Mouse (Mus musculus): Measurements from ENCODE around the gene Slc16a2. TPM values are rescaled to one million over a fixed set of nuclear protein-coding genes. Genes with fewer than 3 reads are reported as not detected.

Slc16a2 gene
- polyA plus RNA-seq, 1 experiment from 2014 or later: 6.0 TPM

DNA sequence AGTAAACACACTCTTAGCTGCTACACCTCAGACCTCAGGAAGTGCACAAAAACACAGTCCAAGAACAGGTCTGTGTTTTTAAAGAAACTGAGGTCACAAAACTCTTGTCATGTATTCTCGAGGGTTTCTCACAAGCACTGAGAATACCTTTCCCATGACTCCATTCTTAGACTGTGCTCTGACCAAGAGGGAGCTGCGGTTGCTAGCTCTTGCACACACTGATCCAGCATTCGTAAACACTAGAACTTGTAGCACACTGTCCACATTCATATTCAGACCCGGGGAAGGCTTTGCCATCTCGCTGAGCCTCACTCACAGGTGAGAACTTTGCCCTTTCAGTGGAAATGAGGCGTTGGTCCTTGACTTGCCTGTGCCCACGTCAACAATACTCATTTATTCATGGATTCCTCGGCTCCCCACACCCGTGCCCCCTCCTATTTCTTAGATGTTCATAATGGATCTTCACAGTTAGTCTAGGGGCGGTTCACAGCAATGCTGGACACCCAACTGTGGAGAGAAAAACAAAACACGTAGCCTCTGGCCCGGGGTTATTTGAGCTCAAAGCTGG is 102.1 kb downstream of the Slc16a2 start:
- H3K4me1 ChIP-seq: no peaks in the 10 kb centered on the region
- no peak overlapping the region for H3K27ac ChIP-seq
- peaks cover 65% of the 10 kb centered on the region; the same call in 1 of the 2 replicates for H3K27me3 ChIP-seq (ENCODE audit: insufficient read depth, poor library complexity, severe bottlenecking)
- no peaks in the 10 kb centered on the region for H3K9me3 ChIP-seq
- H3K4me3 ChIP-seq: no peak overlapping the region
- 60% methylated on average over 12 of the region's 12 CpGs for WGBS
- no peak for DNase-seq (ENCODE audit: low spot score)
- no peaks in the 10 kb centered on the region for H3K36me3 ChIP-seq

DNA sequence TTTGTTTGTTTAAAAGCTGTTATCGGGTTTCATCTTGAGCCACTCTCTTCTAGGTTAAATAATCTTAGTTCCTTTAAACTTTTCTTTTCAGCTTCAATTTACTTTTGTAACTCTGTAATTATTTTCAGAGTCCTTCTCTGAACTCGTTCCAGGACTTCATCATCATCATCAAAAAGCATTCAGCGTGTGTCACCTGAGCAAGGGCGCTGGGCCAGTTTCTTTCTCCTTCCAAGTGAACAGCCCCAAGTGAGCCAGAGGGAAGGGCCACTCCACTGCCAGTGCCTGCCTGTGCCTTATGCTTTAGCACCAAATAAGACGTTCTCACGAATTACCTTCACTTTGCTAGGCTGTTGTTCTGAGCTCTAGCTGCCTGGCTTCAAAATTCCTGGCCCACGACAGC is 108.9 kb downstream of the Slc16a2 start:
- H3K27ac ChIP-seq: no peak overlapping the region
- H3K4me1 ChIP-seq: no peaks in the 10 kb centered on the region
- no peak for DNase-seq (ENCODE audit: low spot score)
- no peaks in the 10 kb centered on the region for H3K9me3 ChIP-seq
- no peak overlapping the region for H3K4me3 ChIP-seq
- whole genome bisulfite sequencing: 71% methylated on average over 7 of the region's 7 CpGs
- peaks cover 80% of the 10 kb centered on the region for H3K27me3 ChIP-seq (ENCODE audit: insufficient read depth, poor library complexity, severe bottlenecking)
- H3K36me3 ChIP-seq: no peaks in the 10 kb centered on the region

DNA sequence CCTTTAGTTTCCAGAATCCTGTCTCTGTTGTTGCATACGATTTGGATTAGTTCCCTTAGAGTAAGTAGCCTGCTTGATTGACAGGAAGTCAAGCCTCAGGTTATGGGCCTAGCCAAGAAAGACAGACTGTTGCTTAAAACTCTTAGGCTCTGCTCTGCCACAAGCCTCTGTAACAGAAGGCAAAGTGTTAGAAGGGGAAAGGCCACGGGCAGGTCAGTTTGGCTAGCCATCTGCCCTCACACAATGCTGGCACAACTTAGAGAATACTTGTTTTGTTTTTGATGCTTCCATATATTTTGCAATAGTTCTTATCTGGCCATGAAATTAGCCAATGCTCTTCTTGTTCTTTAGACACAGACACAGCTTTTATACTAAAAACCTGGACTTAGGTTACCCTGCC is 112.1 kb downstream of the Slc16a2 start:
- 68% methylated on average over 2 of the region's 2 CpGs for WGBS
- no peaks in the 10 kb centered on the region for H3K4me1 ChIP-seq
- peaks cover 94% of the 10 kb centered on the region for H3K27me3 ChIP-seq (ENCODE audit: insufficient read depth, poor library complexity, severe bottlenecking)
- no peak for DNase-seq (ENCODE audit: low spot score)
- no peaks in the 10 kb centered on the region for H3K36me3 ChIP-seq
- no peak overlapping the region for H3K27ac ChIP-seq
- H3K9me3 ChIP-seq: no peaks in the 10 kb centered on the region
- H3K4me3 ChIP-seq: no peak overlapping the region

GRCm38 (mm10) chrX:103708592-103708991 is 113.2 kb downstream of the Slc16a2 start:
- Histone ChIP-seq H3K27me3 (ENCODE audit: insufficient read depth, poor library complexity, severe bottlenecking) (peaks cover 94% of the 10 kb centered on the region), H3K9me3 (no peaks in the 10 kb centered on the region), H3K4me3 (no peak overlapping the region), H3K4me1 (no peaks in the 10 kb centered on the region; the same call in 1 of the 2 replicates), H3K27ac (no peak overlapping the region), H3K36me3 (no peaks in the 10 kb centered on the region)
- WGBS: 68% methylated on average over 1 of the region's 1 CpGs
- no peak for DNase-seq (ENCODE audit: low spot score)

- 89% methylated on average over 4 of the region's 4 CpGs for WGBS
- Histone ChIP-seq H3K27ac (no peak overlapping the region), H3K4me1 (no peaks in the 10 kb centered on the region; the same call in 1 of the 2 replicates), H3K9me3 (no peaks in the 10 kb centered on the region), H3K4me3 (no peak overlapping the region), H3K27me3 (ENCODE audit: insufficient read depth, poor library complexity, severe bottlenecking) (peaks cover 96% of the 10 kb centered on the region), H3K36me3 (no peaks in the 10 kb centered on the region)
- DNase-seq (ENCODE audit: low spot score): no peak
Measured at GRCm38 (mm10) chrX:103704611-103705010, 117.2 kb downstream of the Slc16a2 start.

DNA sequence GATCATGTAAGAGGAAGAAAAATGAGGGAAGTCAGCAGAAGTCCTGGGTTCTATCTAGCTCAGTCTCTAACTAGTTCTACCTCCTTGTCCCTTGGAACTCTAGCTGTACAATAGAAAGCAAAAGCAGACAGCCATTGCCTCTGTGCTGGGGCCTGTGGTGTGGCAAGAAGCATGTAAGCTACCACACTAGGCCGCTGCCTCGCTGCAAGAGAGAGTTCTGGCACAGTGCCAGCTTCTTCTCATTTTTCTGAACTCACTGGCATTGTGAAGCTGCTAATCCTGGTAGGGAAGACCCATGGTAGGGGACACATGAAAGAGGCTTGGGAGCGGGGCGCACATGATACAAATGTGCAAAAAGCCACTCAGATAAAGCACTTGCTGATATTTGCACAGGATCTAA is 117.8 kb downstream of the Slc16a2 start:
- Histone ChIP-seq H3K4me3 (no peak overlapping the region), H3K27ac (no peak overlapping the region), H3K27me3 (ENCODE audit: insufficient read depth, poor library complexity, severe bottlenecking) (peaks cover 96% of the 10 kb centered on the region), H3K4me1 (no peaks in the 10 kb centered on the region; the same call in 1 of the 2 replicates), H3K9me3 (no peaks in the 10 kb centered on the region), H3K36me3 (no peaks in the 10 kb centered on the region)
- no peak for DNase-seq (ENCODE audit: low spot score)
- 62% methylated on average over 4 of the region's 4 CpGs for WGBS

DNA sequence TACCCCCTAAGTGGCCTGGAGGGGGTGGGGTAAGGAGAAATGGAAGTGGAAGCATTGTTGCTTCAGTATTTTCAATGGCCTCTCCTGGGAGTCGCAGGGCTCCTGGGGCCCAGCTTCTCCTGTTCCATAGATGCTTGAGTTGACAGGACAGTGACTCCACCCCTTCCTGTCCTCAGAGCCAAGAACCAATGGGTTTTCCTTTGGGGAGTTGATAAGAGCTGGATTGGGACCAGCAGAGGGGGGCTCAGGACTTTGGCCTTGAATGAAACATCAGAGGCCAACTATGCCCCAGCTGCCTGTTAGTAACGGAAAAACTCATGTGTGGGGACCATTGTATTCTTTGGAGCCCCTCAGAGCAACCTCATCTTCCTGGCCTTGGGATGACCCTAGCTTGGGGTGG is 124.0 kb downstream of the Slc16a2 start:
- no peak overlapping the region for H3K27ac ChIP-seq

GRCm38 (mm10) chrX:103696081-103696519 is 125.7 kb downstream of the Slc16a2 start:
- H3K27ac ChIP-seq: peak overlapping the region; percentile 72
- H3K36me3 ChIP-seq: no peaks in the 10 kb centered on the region
- no peaks in the 10 kb centered on the region for H3K9me3 ChIP-seq
- peaks cover 98% of the 10 kb centered on the region for H3K27me3 ChIP-seq (ENCODE audit: insufficient read depth, poor library complexity, severe bottlenecking)
- WGBS: 10% methylated on average over 9 of the region's 9 CpGs
- H3K4me1 ChIP-seq: no peaks in the 10 kb centered on the region; the same call in 1 of the 2 replicates
- DNase-seq (ENCODE audit: low spot score): no peak
- peak overlapping the region; percentile 62 for H3K4me3 ChIP-seq

More for the DNA sequence above, 124.0 kb downstream of the Slc16a2 start:
- no peak for DNase-seq (ENCODE audit: low spot score)
- 73% methylated on average over 2 of the region's 2 CpGs for WGBS
- no peaks in the 10 kb centered on the region; the same call in 1 of the 2 replicates for H3K4me1 ChIP-seq
- peaks cover 98% of the 10 kb centered on the region for H3K27me3 ChIP-seq (ENCODE audit: insufficient read depth, poor library complexity, severe bottlenecking)
- H3K9me3 ChIP-seq: no peaks in the 10 kb centered on the region
- H3K4me3 ChIP-seq: no peak overlapping the region
- no peaks in the 10 kb centered on the region for H3K36me3 ChIP-seq

- peak overlapping the region; percentile 62 for H3K4me3 ChIP-seq
- peak overlapping the region; percentile 79 for H3K27ac ChIP-seq
- H3K36me3 ChIP-seq: no peaks in the 10 kb centered on the region
- DNase-seq (ENCODE audit: low spot score): peak; percentile 90
- H3K9me3 ChIP-seq: no peaks in the 10 kb centered on the region
- H3K27me3 ChIP-seq (ENCODE audit: insufficient read depth, poor library complexity, severe bottlenecking): peaks cover 98% of the 10 kb centered on the region
- H3K4me1 ChIP-seq: no peaks in the 10 kb centered on the region; the same call in 1 of the 2 replicates
- under 1% methylated on average over 41 of the region's 41 CpGs for WGBS
Measured at GRCm38 (mm10) chrX:103695165-103695996, 126.4 kb downstream of the Slc16a2 start.

GRCm38 (mm10) chrX:103694787-103695164 is 127.0 kb downstream of the Slc16a2 start:
- H3K4me1 ChIP-seq: no peaks in the 10 kb centered on the region; the same call in 1 of the 2 replicates
- peaks cover 98% of the 10 kb centered on the region for H3K27me3 ChIP-seq (ENCODE audit: insufficient read depth, poor library complexity, severe bottlenecking)
- no peaks in the 10 kb centered on the region for H3K9me3 ChIP-seq
- DNase-seq (ENCODE audit: low spot score): no peak
- WGBS: 2% methylated on average over 16 of the region's 17 CpGs
- peak overlapping the region; percentile 79; the same call in 1 of the 2 replicates for H3K27ac ChIP-seq
- no peaks in the 10 kb centered on the region for H3K36me3 ChIP-seq
- peak overlapping the region; percentile 62 for H3K4me3 ChIP-seq

GRCm38 (mm10) chrX:103694381-103694780 is 127.4 kb downstream of the Slc16a2 start:
- Histone ChIP-seq H3K27me3 (ENCODE audit: insufficient read depth, poor library complexity, severe bottlenecking) (peaks cover 98% of the 10 kb centered on the region), H3K4me3 (peak overlapping the region; percentile 62), H3K9me3 (no peaks in the 10 kb centered on the region), H3K27ac (0 out of 2 replicates have a peak overlapping the region, but pooled peaks have one; percentile 79), H3K36me3 (no peaks in the 10 kb centered on the region), H3K4me1 (no peaks in the 10 kb centered on the region; the same call in 1 of the 2 replicates)
- WGBS: 32% methylated on average over 10 of the region's 10 CpGs
- DNase-seq (ENCODE audit: low spot score): no peak

DNA sequence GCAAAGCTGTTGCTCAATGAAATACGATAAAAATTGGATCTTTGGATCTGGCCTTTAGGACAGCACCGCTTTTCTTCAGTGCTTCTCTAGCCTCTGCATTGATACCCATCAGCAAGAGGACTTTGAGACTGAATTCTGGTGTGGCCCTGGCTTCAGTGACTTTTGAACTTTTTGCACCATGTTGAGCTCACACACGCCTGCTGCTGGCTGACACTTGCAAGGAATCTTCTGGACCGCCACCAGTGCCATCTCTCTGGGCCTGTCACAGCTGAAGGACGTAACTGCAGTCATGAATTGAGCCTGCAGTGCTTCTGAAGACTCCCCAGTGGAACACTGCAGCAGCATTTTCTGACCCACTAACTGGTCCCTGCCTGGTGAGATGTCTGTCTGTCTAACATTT is 128.9 kb downstream of the Slc16a2 start:
- peaks cover 98% of the 10 kb centered on the region for H3K27me3 ChIP-seq (ENCODE audit: insufficient read depth, poor library complexity, severe bottlenecking)
- H3K36me3 ChIP-seq: no peaks in the 10 kb centered on the region
- no peak overlapping the region for H3K27ac ChIP-seq
- 80% methylated on average over 5 of the region's 5 CpGs for WGBS
- no peak overlapping the region for H3K4me3 ChIP-seq
- DNase-seq (ENCODE audit: low spot score): no peak
- no peaks in the 10 kb centered on the region; the same call in 1 of the 2 replicates for H3K4me1 ChIP-seq
- no peaks in the 10 kb centered on the region for H3K9me3 ChIP-seq

GRCm38 (mm10) chrX:103688551-103688950 is 133.2 kb downstream of the Slc16a2 start:
- Histone ChIP-seq H3K27me3 (ENCODE audit: insufficient read depth, poor library complexity, severe bottlenecking) (peaks cover 98% of the 10 kb centered on the region), H3K9me3 (no peaks in the 10 kb centered on the region), H3K4me1 (no peaks in the 10 kb centered on the region), H3K27ac (no peak overlapping the region), H3K4me3 (no peak overlapping the region), H3K36me3 (no peaks in the 10 kb centered on the region)
- no peak for DNase-seq (ENCODE audit: low spot score)
- 86% methylated on average over 2 of the region's 2 CpGs for WGBS
